Mouse (Mus musculus) mesoderm, embryonic 11.5 days (tissue): ENCODE measurements at regions not wholly inside any gene's neighbourhood (a gene's known extent, or its start where the extent isn't known, plus 50 kb on each side); places are given as distances from the start of the nearest gene placed in this dataset.

ENCODE experiments used
- DNase-seq: peaks from one replicate; pipeline ENCODE4 v3.0.0-alpha.2; 2012; ENCODE audit warnings: low read depth, low spot score

GRCm38 (mm10) chr3:34466312-34466711 lies 183.9 kb upstream of the Sox2 start:
- DNase-seq, result no peak

- no peak for DNase-seq
Measured at GRCm38 (mm10) chr3:34465040-34465831, 185.0 kb upstream of the Sox2 start.

GRCm38 (mm10) chr3:34458766-34459165 lies 191.4 kb upstream of the Sox2 start:
- DNase-seq, result no peak

GRCm38 (mm10) chr3:34457821-34458220 lies 192.4 kb upstream of the Sox2 start:
- DNase-seq, result no peak

GRCm38 (mm10) chr3:34456488-34457433 lies 193.4 kb upstream of the Sox2 start:
- DNase-seq, result peak; percentile 54

- DNase-seq, result no peak
Measured at GRCm38 (mm10) chr3:34454026-34454624, 196.1 kb upstream of the Sox2 start.

- DNase-seq, result no peak
Measured at GRCm38 (mm10) chr3:34445354-34445753, 204.9 kb upstream of the Sox2 start.

GRCm38 (mm10) chr3:34444802-34445201 lies 205.4 kb upstream of the Sox2 start:
- no peak for DNase-seq

- DNase-seq, result peak; percentile 67
Measured at GRCm38 (mm10) chr3:34443731-34444628, 206.2 kb upstream of the Sox2 start.

GRCm38 (mm10) chr3:34443307-34443706 lies 206.9 kb upstream of the Sox2 start:
- DNase-seq, result no peak

GRCm38 (mm10) chr3:34441792-34442191 lies 208.4 kb upstream of the Sox2 start:
- DNase-seq, result no peak

- DNase-seq, result peak; percentile 75
Measured at GRCm38 (mm10) chr3:34441266-34441665, 208.9 kb upstream of the Sox2 start.

GRCm38 (mm10) chr3:34434901-34435300 lies 215.3 kb upstream of the Sox2 start:
- no peak for DNase-seq

- DNase-seq, result no peak
Measured at GRCm38 (mm10) chr3:34427967-34428366, 222.2 kb upstream of the Sox2 start.

- no peak for DNase-seq
Measured at GRCm38 (mm10) chr3:34427495-34427894, 222.7 kb upstream of the Sox2 start.

GRCm38 (mm10) chr3:34426955-34427354 lies 223.2 kb upstream of the Sox2 start:
- DNase-seq, result no peak

- no peak for DNase-seq
Measured at GRCm38 (mm10) chr3:34411915-34412306, 238.3 kb upstream of the Sox2 start.

GRCm38 (mm10) chr3:34411142-34411914 lies 238.9 kb upstream of the Sox2 start:
- DNase-seq, result peak; percentile 72

GRCm38 (mm10) chr3:34403586-34403985 lies 246.6 kb upstream of the Sox2 start:
- no peak for DNase-seq

- DNase-seq, result no peak
Measured at GRCm38 (mm10) chr3:34391275-34391674, 258.9 kb upstream of the Sox2 start.
